Mouse (Mus musculus): ENCODE results near the gene Gm21560. TPM values are rescaled to one million over a fixed set of nuclear protein-coding genes. Genes with fewer than 3 reads are reported as not detected.
"Not testable (repeated sequence)": the region's sequence is repeated elsewhere in the genome, so short reads cannot be mapped to it uniquely, and the experiment has no call there.

Gene Gm21560
- total RNA-seq (2021) (under 1 TPM in 1 of 2 experiments, not detected in 1; 0.14 TPM), polyA plus RNA-seq (2012; rRNA removed) (not detected in 2 replicates)
- long read RNA-seq, result 0 reads

DNA sequence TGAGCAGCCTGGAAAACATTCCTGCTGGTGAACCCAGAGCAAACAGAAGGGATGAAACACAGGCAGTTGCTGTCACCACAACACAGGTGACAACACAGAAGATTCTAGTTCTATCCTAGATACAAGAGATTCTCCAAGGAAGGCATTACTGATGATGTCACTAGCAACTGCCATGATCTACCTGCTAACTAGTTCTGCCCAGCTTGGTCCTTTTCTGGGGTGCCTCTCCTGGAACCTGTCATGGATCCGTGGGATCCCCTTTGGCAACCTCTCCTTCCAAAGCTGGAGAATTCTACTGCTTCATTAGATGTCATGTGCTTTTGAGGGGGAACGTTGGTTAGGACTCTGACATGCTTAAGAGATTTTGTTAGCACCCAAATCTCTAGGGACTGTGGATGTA is at the start of gene Gm21560:
TSS of gene Gm21560 (minus strand) at position 101 of the 400 bp plus-strand sequence.
- H3K9ac ChIP-seq (ENCODE audit: low read depth, low read length); H3K27me3 ChIP-seq (ENCODE audit: control insufficient read depth, insufficient read depth, low read length); intact Hi-C loops (cut with DNase I); H3K36me3 ChIP-seq (ENCODE audit: control insufficient read depth, insufficient read depth, low read length); H3K27ac ChIP-seq; DNase-seq; H3K4me1 ChIP-seq (ENCODE audit: control insufficient read depth, insufficient read depth, low read length); H3K79me2 ChIP-seq (replicated peaks; ENCODE audit: control insufficient read depth, insufficient read depth, low read length); H3K4me3 ChIP-seq: not testable (repeated sequence)
- WGBS, result 51% methylated on average over 2 of the region's 2 CpGs

DNA sequence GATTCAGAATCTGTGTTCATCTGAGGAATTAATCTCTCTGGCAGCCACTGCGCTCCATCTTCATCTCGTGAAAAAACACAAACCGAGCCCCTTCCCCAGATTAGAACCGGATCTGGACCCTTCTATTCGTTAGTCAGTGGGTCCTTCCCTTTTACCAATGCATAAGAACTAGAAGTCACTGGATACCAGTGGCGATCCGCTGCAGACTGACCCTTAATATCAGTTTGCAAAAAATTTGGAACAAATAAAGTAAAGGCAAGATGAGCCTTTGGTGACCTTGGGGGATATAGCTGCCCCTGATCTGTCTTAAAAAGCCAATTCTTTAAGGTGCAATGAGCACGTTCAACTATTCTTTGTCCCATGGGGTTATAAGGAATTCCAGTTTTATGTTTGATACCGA is 55.6 kb downstream of the Gm21560 start:
- H3K4me3 ChIP-seq; H3K36me3 ChIP-seq (ENCODE audit: control insufficient read depth, insufficient read depth, low read length); H3K27me3 ChIP-seq (ENCODE audit: control insufficient read depth, insufficient read depth, low read length); H3K27ac ChIP-seq; intact Hi-C loops (cut with DNase I); DNase-seq; H3K79me2 ChIP-seq (replicated peaks; ENCODE audit: control insufficient read depth, insufficient read depth, low read length); H3K9ac ChIP-seq (ENCODE audit: low read depth, low read length); H3K4me1 ChIP-seq (ENCODE audit: control insufficient read depth, insufficient read depth, low read length): not testable (repeated sequence)
- WGBS, result 88% methylated on average over 6 of the region's 9 CpGs

DNA sequence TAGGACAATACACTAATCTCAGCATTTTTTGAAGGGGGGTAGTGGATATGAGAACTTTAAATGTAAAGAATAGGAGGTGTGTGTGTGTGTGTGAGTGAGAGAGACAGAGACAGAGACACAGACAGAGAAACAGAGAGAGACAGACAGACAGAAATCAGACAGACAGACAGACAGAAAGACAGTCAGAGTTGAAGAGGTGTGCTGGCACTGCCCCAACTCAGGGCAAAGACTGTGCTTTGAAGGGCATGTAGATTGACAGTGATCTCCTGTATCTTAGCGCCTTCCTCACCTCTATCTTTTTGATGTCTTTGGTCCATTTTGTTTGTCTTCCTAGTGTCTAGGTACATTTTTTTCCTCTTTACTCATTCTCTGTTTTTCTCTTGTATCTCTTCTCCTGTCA is 58.0 kb downstream of the Gm21560 start:
- H3K4me3 ChIP-seq; H3K79me2 ChIP-seq (replicated peaks; ENCODE audit: control insufficient read depth, insufficient read depth, low read length); intact Hi-C loops (cut with DNase I); H3K4me1 ChIP-seq (ENCODE audit: control insufficient read depth, insufficient read depth, low read length); H3K36me3 ChIP-seq (ENCODE audit: control insufficient read depth, insufficient read depth, low read length); H3K9ac ChIP-seq (ENCODE audit: low read depth, low read length); H3K27ac ChIP-seq; DNase-seq; H3K27me3 ChIP-seq (ENCODE audit: control insufficient read depth, insufficient read depth, low read length): not testable (repeated sequence)
- WGBS, result 82% methylated on average over 1 of the region's 1 CpGs

Other genes starting within 250 kb of the Gm21560 start
- gene Gm3453, start 240.2 kb downstream of the Gm21560 start, total RNA-seq (2021), result not detected
- gene Gm3453, start 240.2 kb downstream of the Gm21560 start, polyA plus RNA-seq (2012; rRNA removed), result not detected in 2 replicates
- not detected for gene Gm6337, start 161.0 kb downstream of the Gm21560 start, total RNA-seq (2021)
- gene Gm6337, start 161.0 kb downstream of the Gm21560 start, polyA plus RNA-seq (2012; rRNA removed), result not detected in 2 replicates
- under 1 TPM; 0.20 to 0.50 TPM for gene Gm8206, start 125.3 kb downstream of the Gm21560 start, total RNA-seq (2021)
- gene Gm8206, start 125.3 kb downstream of the Gm21560 start, polyA plus RNA-seq (2012; rRNA removed), result 0.27 and 0.41 TPM in 2 replicates
- not detected for gene Gm3468, start 110.6 kb downstream of the Gm21560 start, total RNA-seq (2021)
- 0.12 and 0.50 TPM in 2 replicates for gene Gm3468, start 110.6 kb downstream of the Gm21560 start, polyA plus RNA-seq (2012; rRNA removed)
- not detected for gene Gm3476, start 93.5 kb downstream of the Gm21560 start, total RNA-seq (2021)
- gene Gm3476, start 93.5 kb downstream of the Gm21560 start, polyA plus RNA-seq (2012; rRNA removed), result not detected in 2 replicates
- not detected for gene Gm3411, start 68.0 kb upstream of the Gm21560 start, total RNA-seq (2021)
- gene Gm3411, start 68.0 kb upstream of the Gm21560 start, polyA plus RNA-seq (2012; rRNA removed), result 0.20 and 1.6 TPM in 2 replicates
- not detected for gene Gm21103, start 85.6 kb upstream of the Gm21560 start, total RNA-seq (2021)
- gene Gm21103, start 85.6 kb upstream of the Gm21560 start, polyA plus RNA-seq (2012; rRNA removed), result not detected in 2 replicates
- not detected for gene Gm3618, start 124.4 kb upstream of the Gm21560 start, total RNA-seq (2021)
- gene Gm3618, start 124.4 kb upstream of the Gm21560 start, polyA plus RNA-seq (2012; rRNA removed), result not detected in 2 replicates
- gene Gm16440, start 171.0 kb upstream of the Gm21560 start, total RNA-seq (2021), result not detected
- not detected in 2 replicates for gene Gm16440, start 171.0 kb upstream of the Gm21560 start, polyA plus RNA-seq (2012; rRNA removed)
- gene Gm3591, start 193.2 kb upstream of the Gm21560 start, total RNA-seq (2021), result under 1 TPM in 1 of 2 experiments, not detected in 1; 0.60 TPM
- gene Gm3591, start 193.2 kb upstream of the Gm21560 start, polyA plus RNA-seq (2012; rRNA removed), result 0.29 and 0.90 TPM in 2 replicates
- gene Gm3594, start 225.3 kb upstream of the Gm21560 start, total RNA-seq (2021), result not detected
- gene Gm3594, start 225.3 kb upstream of the Gm21560 start, polyA plus RNA-seq (2012; rRNA removed), result not detected in 2 replicates

All from heart, adult 2 months (tissue).